Mouse (Mus musculus) CH12.LX (cell line): Measurements from ENCODE around the gene Katnbl1. TPM values are rescaled to one million over a fixed set of nuclear protein-coding genes. Genes with fewer than 3 reads are reported as not detected.
A peak's percentile ranks its signal among the peaks of the same experiment; 100 is the strongest.

Experiments
- DNase-seq: peaks from one replicate; pipeline ENCODE4 v3.0.0-alpha.2; 2013; ENCODE audit errors: extremely low read depth
- H3K27ac ChIP-seq: 2 replicates; pipeline ENCODE4 v1.5.1; 2012; ENCODE audit warnings: low read depth, mild to moderate bottlenecking, control low read depth, moderate library complexity; ENCODE audit not compliant: insufficient read depth
- H3K27me3 ChIP-seq: replicated peaks from 2 replicates; pipeline ENCODE3; 2012; ENCODE audit warnings: inconsistent platforms
- H3K36me3 ChIP-seq, 2 experiments: replicated peaks in 1 of 2; 2 replicates each; pipeline versions ENCODE3 to v1.6.1; 2012; ENCODE audit warnings: inconsistent platforms in 1 of 2, low read length in 1 of 2, mild to moderate bottlenecking in 1 of 2, mixed read lengths in 1 of 2, moderate library complexity in 1 of 2; ENCODE audit not compliant: control insufficient read depth in 1 of 2, insufficient read depth in 1 of 2
- H3K4me1 ChIP-seq, 2 experiments: 2 replicates each; pipeline ENCODE4 v1.6.1; 2012; ENCODE audit warnings: inconsistent platforms in 1 of 2, moderate library complexity in 1 of 2; ENCODE audit not compliant: insufficient read depth in 2 of 2, control insufficient read depth in 1 of 2
- H3K4me2 ChIP-seq: 2 replicates; pipeline ENCODE4 v1.6.1; 2012; ENCODE audit warnings: low read depth, mild to moderate bottlenecking, control low read depth; ENCODE audit not compliant: poor library complexity, insufficient read depth, severe bottlenecking
- H3K4me3 ChIP-seq, 3 experiments: fragments of 150-350 bp in 1 of 3; sonication (generic) in 1 of 3; replicated peaks in 1 of 3; 2 replicates each; pipeline versions ENCODE3 to v1.5.1; 2011 to 2012; ENCODE audit warnings: low read depth in 2 of 3, low read length in 2 of 3, mild to moderate bottlenecking in 2 of 3, moderate library complexity in 2 of 3, control low read depth in 1 of 3, improper control_type of control experiment in 1 of 3, inconsistent platforms in 1 of 3, mixed read lengths in 1 of 3; ENCODE audit not compliant: poor library complexity in 1 of 3
- H3K79me2 ChIP-seq: replicated peaks from 2 replicates; pipeline ENCODE4 v1.6.1; 2012; ENCODE audit warnings: mild to moderate bottlenecking, moderate library complexity; ENCODE audit not compliant: control insufficient read depth, poor library complexity, insufficient read depth, severe bottlenecking; ENCODE audit errors: extremely low read depth
- H3K9ac ChIP-seq: 2 replicates; pipeline ENCODE4 v1.6.1; 2012; ENCODE audit warnings: low read depth, mild to moderate bottlenecking, control low read depth, moderate library complexity; ENCODE audit not compliant: insufficient read depth
- H3K9me3 ChIP-seq: replicated peaks from 2 replicates; pipeline ENCODE3; 2012; ENCODE audit warnings: low read length, inconsistent platforms, mixed read lengths
- CHD1 ChIP-seq: IDR thresholded peaks from 2 replicates; pipeline ENCODE4 v1.6.1; 2012; ENCODE audit warnings: low read depth, low read length, improper control_type of control experiment, inconsistent platforms
- CHD2 ChIP-seq: IDR thresholded peaks from 2 replicates; pipeline ENCODE4 v1.6.1; 2011; ENCODE audit warnings: low read length, improper control_type of control experiment
- CTCF ChIP-seq, 2 experiments: IDR thresholded peaks in 1 of 2; conservative IDR thresholded peaks in 1 of 2; 2 replicates each; pipeline ENCODE4 v1.5.1; 2011 to 2012; ENCODE audit warnings: low read depth in 2 of 2, low read length in 2 of 2, improper control_type of control experiment in 1 of 2, inconsistent platforms in 1 of 2, mild to moderate bottlenecking in 1 of 2, moderate library complexity in 1 of 2
- E2F4 ChIP-seq: IDR thresholded peaks from 2 replicates; pipeline ENCODE4 v1.6.1; 2011; ENCODE audit warnings: low read depth, low read length, improper control_type of control experiment; ENCODE audit not compliant: insufficient replicate concordance
- ELF1 ChIP-seq: IDR thresholded peaks from 2 replicates; pipeline ENCODE4 v1.6.1; 2014; ENCODE audit warnings: low read depth, mild to moderate bottlenecking, inconsistent platforms, low read length, improper control_type of control experiment
- EP300 ChIP-seq: IDR thresholded peaks from 2 replicates; pipeline ENCODE4 v1.6.1; 2011; ENCODE audit warnings: low read length, improper control_type of control experiment
- ETS1 ChIP-seq: conservative IDR thresholded peaks from 2 replicates; pipeline ENCODE4 v1.6.1; 2012; ENCODE audit warnings: low read depth, mild to moderate bottlenecking, inconsistent platforms, low read length, improper control_type of control experiment, moderate library complexity
- GABPA ChIP-seq: IDR thresholded peaks from 2 replicates; pipeline ENCODE4 v1.6.1; 2012; ENCODE audit warnings: low read depth, low read length, improper control_type of control experiment, inconsistent platforms; ENCODE audit not compliant: insufficient replicate concordance
- HCFC1 ChIP-seq: IDR thresholded peaks from 2 replicates; pipeline ENCODE4 v1.6.1; 2012; ENCODE audit warnings: low read depth, mild to moderate bottlenecking, inconsistent platforms, low read length, improper control_type of control experiment
- IRF4 ChIP-seq: IDR thresholded peaks from 2 replicates; pipeline ENCODE4 v1.6.1; 2014; ENCODE audit warnings: low read depth, mild to moderate bottlenecking, inconsistent platforms, low read length, improper control_type of control experiment
- JUND ChIP-seq: conservative IDR thresholded peaks from 2 replicates; pipeline ENCODE4 v1.6.1; 2011; ENCODE audit warnings: low read depth, low read length, improper control_type of control experiment
- KAT2A ChIP-seq: IDR thresholded peaks from 2 replicates; pipeline ENCODE4 v1.6.1; 2012; ENCODE audit warnings: low read length, improper control_type of control experiment, inconsistent platforms; ENCODE audit not compliant: insufficient replicate concordance
- MEF2A ChIP-seq: IDR thresholded peaks from 2 replicates; pipeline ENCODE4 v1.6.1; 2014; ENCODE audit warnings: low read depth, mild to moderate bottlenecking, inconsistent platforms, low read length, improper control_type of control experiment, borderline replicate concordance
- MXI1 ChIP-seq: IDR thresholded peaks from 2 replicates; pipeline ENCODE4 v1.6.1; 2011; ENCODE audit warnings: mild to moderate bottlenecking, low read depth, low read length, improper control_type of control experiment
- MYC ChIP-seq: IDR thresholded peaks from 2 replicates; pipeline ENCODE4 v1.6.1; 2011; ENCODE audit warnings: low read depth, mild to moderate bottlenecking, improper control_type of control experiment, low read length
- NELFE ChIP-seq: IDR thresholded peaks from 2 replicates; pipeline ENCODE4 v1.6.1; 2011; ENCODE audit warnings: low read depth, low read length, improper control_type of control experiment
- NRF1 ChIP-seq: IDR thresholded peaks from 2 replicates; pipeline ENCODE4 v1.6.1; 2014; ENCODE audit warnings: low read depth, mild to moderate bottlenecking, inconsistent platforms, low read length, improper control_type of control experiment, moderate library complexity
- PAX5 ChIP-seq: IDR thresholded peaks from 2 replicates; pipeline ENCODE4 v1.6.1; 2012; ENCODE audit warnings: low read length, inconsistent platforms, mixed read lengths
- POLR2A ChIP-seq: IDR thresholded peaks from 2 replicates; pipeline ENCODE4 v1.6.1; 2011; ENCODE audit warnings: low read depth, mild to moderate bottlenecking, improper control_type of control experiment, low read length
- POLR2AphosphoS2 ChIP-seq: IDR thresholded peaks from 2 replicates; pipeline ENCODE4 v1.6.1; 2011; ENCODE audit warnings: low read depth, low read length, improper control_type of control experiment
- RAD21 ChIP-seq: IDR thresholded peaks from 2 replicates; pipeline ENCODE4 v1.6.1; 2011; ENCODE audit warnings: low read depth, mild to moderate bottlenecking, low read length, improper control_type of control experiment, moderate library complexity
- RCOR1 ChIP-seq: conservative IDR thresholded peaks from 2 replicates; pipeline ENCODE4 v1.6.1; 2012; ENCODE audit warnings: low read depth, mild to moderate bottlenecking, inconsistent platforms, low read length, improper control_type of control experiment
- SIN3A ChIP-seq: IDR thresholded peaks from 2 replicates; pipeline ENCODE4 v1.6.1; 2012; ENCODE audit warnings: low read length, improper control_type of control experiment, inconsistent platforms
- TBP ChIP-seq: conservative IDR thresholded peaks from 2 replicates; pipeline ENCODE4 v1.6.1; 2011; ENCODE audit warnings: low read depth, low read length, improper control_type of control experiment
- TCF12 ChIP-seq: IDR thresholded peaks from 2 replicates; pipeline ENCODE4 v1.6.1; 2014; ENCODE audit warnings: low read depth, mild to moderate bottlenecking, inconsistent platforms, low read length, improper control_type of control experiment
- UBTF ChIP-seq: IDR thresholded peaks from 2 replicates; pipeline ENCODE4 v1.6.1; 2012; ENCODE audit warnings: low read depth, mild to moderate bottlenecking, inconsistent platforms, low read length, improper control_type of control experiment, moderate library complexity
- ZC3H11A ChIP-seq: IDR thresholded peaks from 2 replicates; pipeline ENCODE4 v1.6.1; 2012; ENCODE audit warnings: low read depth, mild to moderate bottlenecking, inconsistent platforms, low read length, improper control_type of control experiment
- ZMIZ1 ChIP-seq: IDR thresholded peaks from 2 replicates; pipeline ENCODE4 v1.6.1; 2012; ENCODE audit warnings: low read depth, mild to moderate bottlenecking, inconsistent platforms, low read length, improper control_type of control experiment
- ZNF384 ChIP-seq: IDR thresholded peaks from 2 replicates; pipeline ENCODE4 v1.6.1; 2012; ENCODE audit warnings: low read depth, low read length, improper control_type of control experiment, inconsistent platforms
- dilution Hi-C: fragments of 300-500 bp; cut with MboI; formaldehyde crosslinking; loops from 2 replicates; pipeline ENCODE4 v1.14.3; 2020; ENCODE audit warnings: low sequenced_read_pairs; ENCODE audit not compliant: extremely low pct_unique_long_range_greater_than_20kb, extremely low pct_ligation_motif_present
- in situ Hi-C: fragments of 300-500 bp; cut with MboI; formaldehyde crosslinking; loops from 3 replicates; pipeline ENCODE4 v1.14.3; 2019; ENCODE audit warnings: low sequenced_read_pairs, low pct_ligation_motif_present, low pct_unique_long_range_greater_than_20kb, mixed read lengths
- polyA plus RNA-seq: library from polyadenylated mRNA; unstranded; fragments of >175 nt; gene quantifications from 2 replicates; pipeline ENCODE4 v1.2.1, GENCODE M21; 2012; ENCODE audit warnings: low read depth; ENCODE audit not compliant: insufficient read length
- total RNA-seq, 2 experiments: library from RNA; depleted of rRNA; stranded (reverse); fragments of 300-350 nt in 1 of 2; fragments of >200 nt in 1 of 2; gene quantifications; 2 replicates each; pipeline ENCODE4 v1.2.3; 2012 to 2014

The Katnbl1 gene
- total and polyA plus RNA-seq, 3 experiments: 9.7 to 39.8 (median 20.1) TPM

GRCm38 (mm10) chr2:112367222-112367621 lies 11.8 kb upstream of the Katnbl1 start:
- H3K4me3 ChIP-seq: peak overlapping the region; percentile 78 to 89 (median 82)
- no peak for TF ChIP-seq NELFE
- no peak for TF ChIP-seq RCOR1
- TF ChIP-seq ZMIZ1: no peak
- peaks cover 0 to 20% of the 10 kb centered on the region in 2 experiments; a peak in 2 of 4 replicates for H3K4me1 ChIP-seq
- H3K27ac ChIP-seq: no peak overlapping the region
- H3K36me3 ChIP-seq: peaks cover 18 to 38% of the 10 kb centered on the region in 2 experiments
- dilution Hi-C loops: no loop called here
- DNase-seq: no peak
- in situ Hi-C loops: loop anchor here (10.0 kb wide), 1 partner anchor 102 kb away; the partner anchor contains the start of genes Gm21985, Nop10 and Slc12a6
- H3K27me3 ChIP-seq: no peaks in the 10 kb centered on the region
- H3K9me3 ChIP-seq: no peaks in the 10 kb centered on the region
- peak overlapping the region; percentile 86 for H3K4me2 ChIP-seq
- H3K79me2 ChIP-seq: peaks cover 17% of the 10 kb centered on the region
- H3K9ac ChIP-seq: peak overlapping the region; percentile 87

GRCm38 (mm10) chr2:112367726-112368673 lies 11.0 kb upstream of the Katnbl1 start, which contains the start of gene Emc4:
Emc4 (minus strand) TSS chr2:112368027.
- Histone ChIP-seq H3K4me1 (peaks cover 0 to 20% of the 10 kb centered on the region in 2 experiments; a peak in 2 of 4 replicates), H3K27me3 (no peaks in the 10 kb centered on the region), H3K9me3 (no peaks in the 10 kb centered on the region), H3K4me2 (peak within 1 kb of the TSS; percentile 89), H3K36me3 (peaks cover 14 to 32% of the 10 kb centered on the region in 2 experiments), H3K27ac (no peak within 1 kb of the TSS; the same call in 1 of the 2 replicates), H3K79me2 (peaks cover 17% of the 10 kb centered on the region), H3K4me3 (peak within 1 kb of the TSS; percentile 78 to 89 (median 82)), H3K9ac (peak within 1 kb of the TSS; percentile 87)
- dilution Hi-C loops: no loop called here
- in situ Hi-C loops: loop anchor here (10.0 kb wide), 1 partner anchor 103 kb away; the partner anchor contains the start of genes Gm21985, Nop10 and Slc12a6
- peak; percentile 91 for DNase-seq
- TF ChIP-seq RCOR1 (0 out of 2 replicates have a peak, but pooled peaks have one; percentile 48), HCFC1 (peak; percentile 92), ELF1 (peak; percentile 95), GABPA (peak; percentile 22; the same call in 1 of the 2 replicates), ZC3H11A (no peak), E2F4 (0 out of 2 replicates have a peak, but pooled peaks have one; percentile 23), UBTF (peak; percentile 64; the same call in 1 of the 2 replicates), CHD1 (peak; percentile 73; the same call in 1 of the 2 replicates), CTCF (conservative IDR thresholded peaks at IDR 0.05 in 1 of 2, IDR thresholded peaks at IDR 0.05 in 1 of 2; ENCODE audit: low read depth in 2 of 2, low read length in 2 of 2) (no peak), POLR2AphosphoS2 (peak; percentile 94), JUND (no peak), CHD2 (peak; percentile 78), SIN3A (peak; percentile 98), MEF2A (peak; percentile 85), PAX5 (no peak), KAT2A (peak; percentile 89), ZNF384 (no peak), MXI1 (peak; percentile 93), ZMIZ1 (peak; percentile 92), POLR2A (peak; percentile 93), NELFE (peak; percentile 95), TBP (peak; percentile 93), TCF12 (peak; percentile 93), NRF1 (no peak), IRF4 (peak; percentile 64; the same call in 1 of the 2 replicates), RAD21 (no peak), ETS1 (0 out of 2 replicates have a peak, but pooled peaks have one; percentile 14), MYC (peak; percentile 98), EP300 (no peak)
